Mouse (Mus musculus): ENCODE data around the gene Tgfb1i1.

GRCm38 (mm10) chr7:128245547-128245946 lies 1.1 kb upstream of the Tgfb1i1 start:
- TF ChIP-seq ELF1 (IDR thresholded peaks at IDR 0.05; ENCODE audit: low read depth, low read length) = no peak
- no peak for TF ChIP-seq MYC (IDR thresholded peaks at IDR 0.05; ENCODE audit: low read depth, low read length)
- TF ChIP-seq CTCF (conservative IDR thresholded peaks at IDR 0.05 in 1 of 2, IDR thresholded peaks at IDR 0.05 in 1 of 2; ENCODE audit: low read depth in 2 of 2, low read length in 2 of 2) = no peak
- no peak for TF ChIP-seq MXI1 (IDR thresholded peaks at IDR 0.05; ENCODE audit: low read depth, low read length)
- no peak for TF ChIP-seq JUND (conservative IDR thresholded peaks at IDR 0.05; ENCODE audit: low read depth, low read length)

Data from CH12.LX (cell line).